Mouse (Mus musculus) ES-E14 (cell line): ENCODE measurements around the gene Camk1. TPM values are rescaled to one million over a fixed set of nuclear protein-coding genes. Genes with fewer than 3 reads are reported as not detected.
A peak's percentile ranks its signal among the peaks of the same experiment; 100 is the strongest.

ENCODE experiments used
- DNase-seq: peaks from one replicate; pipeline ENCODE4 v3.0.0-alpha.2; 2013; ENCODE audit warnings: low read depth, low spot score
- H3K27ac ChIP-seq: 2 replicates; pipeline ENCODE4 v1.5.1; 2012; ENCODE audit warnings: low read depth, mild to moderate bottlenecking, low read length, moderate library complexity, mixed read lengths; ENCODE audit not compliant: poor library complexity, insufficient read depth, severe bottlenecking
- H3K36me3 ChIP-seq: 2 replicates; pipeline ENCODE4 v1.6.1; 2012; ENCODE audit warnings: mild to moderate bottlenecking, low read length, moderate library complexity, mixed read lengths; ENCODE audit not compliant: control insufficient read depth, poor library complexity, insufficient read depth, severe bottlenecking
- H3K4me1 ChIP-seq, 2 experiments: fragments of 150-350 bp in 1 of 2; sonication (generic) in 1 of 2; 2 replicates each; pipeline ENCODE4 v1.6.1; 2012; ENCODE audit warnings: low read length in 2 of 2, mild to moderate bottlenecking in 1 of 2, mixed read lengths in 1 of 2; ENCODE audit not compliant: control insufficient read depth in 2 of 2, insufficient read depth in 2 of 2, poor library complexity in 1 of 2
- H3K4me3 ChIP-seq, 2 experiments: fragments of 150-350 bp in 1 of 2; sonication (generic) in 1 of 2; 2 replicates each; pipeline ENCODE4 v1.5.1; 2012; ENCODE audit warnings: low read length in 2 of 2, low read depth in 1 of 2, mild to moderate bottlenecking in 1 of 2, mixed read lengths in 1 of 2; ENCODE audit not compliant: insufficient read depth in 1 of 2, poor library complexity in 1 of 2, severe bottlenecking in 1 of 2
- H3K9ac ChIP-seq: 2 replicates; pipeline ENCODE4 v1.6.1; 2012; ENCODE audit warnings: low read depth, mild to moderate bottlenecking, low read length, mixed read lengths; ENCODE audit not compliant: poor library complexity, insufficient read depth, severe bottlenecking
- H3K9me3 ChIP-seq: fragments of 150-350 bp; sonication (generic); 2 replicates; pipeline ENCODE4 v1.6.1; 2012; ENCODE audit warnings: low read depth, mild to moderate bottlenecking, low read length; ENCODE audit not compliant: control insufficient read depth, insufficient read depth
- CHD2 ChIP-seq: IDR thresholded peaks from 2 replicates; pipeline ENCODE4 v1.6.1; 2014; ENCODE audit warnings: mild to moderate bottlenecking, low read depth, low read length, inconsistent platforms
- HCFC1 ChIP-seq: IDR thresholded peaks from 2 replicates; pipeline ENCODE4 v1.6.1; 2012; ENCODE audit warnings: low read length, inconsistent platforms, borderline replicate concordance; ENCODE audit not compliant: insufficient read depth
- MAFK ChIP-seq: IDR thresholded peaks from 2 replicates; pipeline ENCODE4 v1.6.1; 2014; ENCODE audit warnings: mild to moderate bottlenecking, low read depth, low read length, inconsistent platforms; ENCODE audit not compliant: insufficient read depth
- ZC3H11A ChIP-seq: IDR thresholded peaks from 2 replicates; pipeline ENCODE4 v1.6.1; 2012; ENCODE audit warnings: low read depth, mild to moderate bottlenecking, inconsistent platforms, low read length, borderline replicate concordance
- ZNF384 ChIP-seq: IDR thresholded peaks from 2 replicates; pipeline ENCODE4 v1.6.1; 2012; ENCODE audit warnings: low read depth, low read length, inconsistent platforms
- in situ Hi-C, 2 experiments: fragments of 600-800 bp; cut with MboI; formaldehyde crosslinking; loops; one replicate each; pipeline ENCODE4 v1.15.1; 2025; ENCODE audit warnings: low sequenced_read_pairs in 2 of 2, inconsistent platforms in 1 of 2; ENCODE audit not compliant: unreplicated experiment in 2 of 2
- total RNA-seq: library from RNA; depleted of rRNA; stranded (reverse); fragments of 300-350 nt; gene quantifications from 2 replicates; pipeline ENCODE4 v1.2.3, GENCODE M21; 2012

Gene Camk1
- total RNA-seq, 1 experiment = 9.4 TPM

- TF ChIP-seq MAFK = no peak
- TF ChIP-seq HCFC1 = no peak
- no peak for TF ChIP-seq ZC3H11A
- no peak for TF ChIP-seq ZNF384
- no peak for TF ChIP-seq CHD2
- Histone ChIP-seq H3K4me3 (peak overlapping the region; percentile 87 to 90), H3K9me3 (no peaks in the 10 kb centered on the region), H3K36me3 (peaks cover 41% of the 10 kb centered on the region), H3K9ac (0 out of 2 replicates have a peak overlapping the region, but pooled peaks have one; percentile 2), H3K4me1 (peaks cover 3 to 4% of the 10 kb centered on the region in 2 experiments; a peak in 2 of 4 replicates), H3K27ac (no peak overlapping the region)
- in situ Hi-C loops = no loop called here
- DNase-seq = no peak
Measured at GRCm38 (mm10) chr6:113379246-113379645, 35.5 kb upstream of the Camk1 start.

GRCm38 (mm10) chr6:113377496-113378385 is 34.0 kb upstream of the Camk1 start, which contains the start of the genes Tada3 and Arpc4:
Tada3 (minus strand) TSS chr6:113377883.
Arpc4 (plus strand) TSS chr6:113378115.
- peak within 1 kb of the TSS; percentile 87 to 90 for H3K4me3 ChIP-seq
- H3K9ac ChIP-seq = peak within 1 kb of the TSS; percentile 98
- no peak for TF ChIP-seq ZNF384
- TF ChIP-seq CHD2 = no peak
- TF ChIP-seq HCFC1 = peak; percentile 69
- no peak for TF ChIP-seq ZC3H11A
- H3K4me1 ChIP-seq = peaks cover 3 to 4% of the 10 kb centered on the region in 2 experiments; a peak in 2 of 4 replicates
- peak; percentile 94 for DNase-seq
- H3K27ac ChIP-seq = peak within 1 kb of the TSS; percentile 98
- in situ Hi-C loops = no loop called here
- H3K9me3 ChIP-seq = no peaks in the 10 kb centered on the region
- peaks cover 35% of the 10 kb centered on the region for H3K36me3 ChIP-seq

- Histone ChIP-seq H3K4me1 (peaks cover 3 to 4% of the 10 kb centered on the region in 2 experiments; a peak in 2 of 4 replicates), H3K9ac (peak overlapping the region; percentile 60; the same call in 1 of the 2 replicates), H3K27ac (peak overlapping the region; percentile 98; the same call in 1 of the 2 replicates), H3K4me3 (peak overlapping the region; percentile 87 to 90), H3K36me3 (peaks cover 36% of the 10 kb centered on the region), H3K9me3 (no peaks in the 10 kb centered on the region)
- TF ChIP-seq HCFC1 (no peak), ZC3H11A (no peak), ZNF384 (no peak)
- DNase-seq = no peak
- in situ Hi-C loops = no loop called here
Measured at GRCm38 (mm10) chr6:113377172-113377495, 33.4 kb upstream of the Camk1 start.

DNA sequence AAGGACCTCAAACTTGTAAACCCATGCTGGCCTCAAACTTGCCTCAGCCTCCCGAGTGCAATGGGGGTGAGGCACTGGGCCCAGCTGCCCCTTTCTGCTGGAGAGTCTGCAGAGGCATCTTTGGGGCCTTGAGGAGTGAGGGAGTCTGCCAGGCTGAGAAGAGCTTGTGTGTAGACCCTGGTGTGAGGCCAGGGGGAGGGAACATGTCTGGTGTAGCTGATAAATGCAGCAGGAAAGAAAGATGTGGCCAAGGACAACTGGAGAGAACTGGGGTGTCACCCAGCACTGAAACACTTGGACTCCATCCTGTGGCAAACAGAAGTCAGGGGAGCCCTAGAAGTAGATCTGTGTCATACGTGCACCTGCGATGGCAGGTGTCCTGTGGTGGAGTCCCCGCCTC is 29.7 kb upstream of the Camk1 start:
- in situ Hi-C loops = no loop called here
- Histone ChIP-seq H3K9ac (no peak overlapping the region), H3K4me3 (no peak overlapping the region), H3K4me1 (peaks cover 3 to 5% of the 10 kb centered on the region in 2 experiments; a peak in 2 of 4 replicates), H3K27ac (no peak overlapping the region), H3K9me3 (no peaks in the 10 kb centered on the region), H3K36me3 (peaks cover 47% of the 10 kb centered on the region)
- DNase-seq = no peak
- TF ChIP-seq ZC3H11A (no peak), MAFK (no peak), CHD2 (no peak), HCFC1 (no peak), ZNF384 (no peak)
